Mouse (Mus musculus) intestine, embryonic 14.5 days (tissue): ENCODE results near the gene Zfand3. TPM values are rescaled to one million over a fixed set of nuclear protein-coding genes. Genes with fewer than 3 reads are reported as not detected.

Source experiments
- ATAC-seq: fragments of 200-750 bp; cut with Nextera tagmentation; replicated peaks from 2 replicates; pipeline ENCODE4 v1.8.0; 2017; ENCODE audit warnings: low read depth, moderate number of reproducible peaks, moderate TSS enrichment, moderate library complexity; ENCODE audit not compliant: low FRiP score, low TSS enrichment
- DNase-seq: peaks from one replicate; pipeline ENCODE4 v3.0.0-alpha.2; 2018; ENCODE audit warnings: low spot score
- H3K27ac ChIP-seq: fragments of 300-500 bp; sonication (generic); 2 replicates; pipeline ENCODE4 v1.5.1; 2014; ENCODE audit warnings: low read depth, mild to moderate bottlenecking, control low read depth
- H3K27me3 ChIP-seq: fragments of 300-500 bp; sonication (generic); replicated peaks from 2 replicates; pipeline ENCODE4 v1.6.1; 2014; ENCODE audit warnings: low read length, control low read depth; ENCODE audit not compliant: control insufficient read depth, insufficient read depth
- H3K36me3 ChIP-seq: fragments of 300-500 bp; sonication (generic); 2 replicates; pipeline ENCODE4 v1.6.1; 2014; ENCODE audit warnings: low read length, control low read depth; ENCODE audit not compliant: control insufficient read depth, insufficient read depth
- H3K4me1 ChIP-seq: fragments of 300-500 bp; sonication (generic); replicated peaks from 2 replicates; pipeline ENCODE4 v1.6.1; 2014; ENCODE audit warnings: low read length, control low read depth, mixed read lengths; ENCODE audit not compliant: control insufficient read depth, insufficient read depth
- H3K4me2 ChIP-seq: fragments of 300-500 bp; sonication (generic); 2 replicates; pipeline ENCODE4 v1.6.1; 2014; ENCODE audit warnings: low read length
- H3K4me3 ChIP-seq: fragments of 300-500 bp; sonication (generic); 2 replicates; pipeline ENCODE4 v1.5.1; 2014; ENCODE audit warnings: low read depth, low read length, control low read depth, mixed read lengths
- H3K9ac ChIP-seq: fragments of 300-500 bp; sonication (generic); 2 replicates; pipeline ENCODE4 v1.6.1; 2014; ENCODE audit warnings: mild to moderate bottlenecking, low read length
- H3K9me3 ChIP-seq: fragments of 300-500 bp; sonication (generic); 2 replicates; pipeline ENCODE4 v1.6.1; 2016; ENCODE audit warnings: low read length, control low read depth; ENCODE audit not compliant: control insufficient read depth
- WGBS: fragments of 180-500 bp; shearing (Covaris S2); extraction: QIAGEN DNeasy Blood & Tissue Kit; methylation state at CpG from one replicate; pipeline ENCODE4 v1.1.7; 2014; 5-methylcytosine and 5-hydroxymethylcytosine counted together
- polyA plus RNA-seq: library from polyadenylated mRNA; unstranded; fragments of >200 nt; fragmentation: Nextera tagmentation; extraction: Ambion mirVana; gene quantifications from 2 replicates; pipeline ENCODE4 v1.2.1, GENCODE M21; 2014

Gene Zfand3
- polyA plus RNA-seq, 1 experiment from 2014 or later: 40.9 TPM

GRCm38 (mm10) chr17:29979020-29979419 lies 25.5 kb upstream of the Zfand3 start:
- Histone ChIP-seq H3K36me3 (no peaks in the 10 kb centered on the region), H3K27me3 (no peaks in the 10 kb centered on the region), H3K4me1 (0 out of 2 replicates have a peak, but pooled peaks cover 4% of the 10 kb centered on the region), H3K4me2 (no peak overlapping the region), H3K27ac (no peak overlapping the region), H3K9me3 (peaks cover 3% of the 10 kb centered on the region; the same call in 1 of the 2 replicates), H3K4me3 (no peak overlapping the region), H3K9ac (no peak overlapping the region)
- 56% methylated on average over 4 of the region's 4 CpGs for WGBS
- DNase-seq (no peak), ATAC-seq (no peak)

DNA sequence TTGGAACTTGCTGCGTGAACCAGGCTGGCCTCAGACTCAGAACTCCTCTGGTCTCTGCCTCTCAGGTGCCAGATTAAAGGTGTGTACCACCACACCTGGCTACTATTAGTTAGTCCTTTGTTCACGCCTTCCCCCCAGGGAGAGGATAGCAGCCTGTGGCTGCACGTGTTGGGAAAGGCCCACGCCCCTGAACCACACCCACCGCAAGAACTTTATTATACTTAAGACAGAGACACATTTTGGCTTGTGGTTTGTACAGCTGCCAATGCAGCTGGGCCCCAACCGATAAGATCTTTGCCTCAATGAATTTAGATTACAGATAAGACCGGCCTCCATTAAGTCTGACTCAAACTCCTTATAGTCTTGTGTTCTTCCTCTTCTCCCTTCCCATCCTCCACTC lies 24.7 kb upstream of the Zfand3 start:
- no peaks in the 10 kb centered on the region for H3K36me3 ChIP-seq
- H3K27me3 ChIP-seq: no peaks in the 10 kb centered on the region
- peaks cover 3% of the 10 kb centered on the region; the same call in 1 of the 2 replicates for H3K9me3 ChIP-seq
- no peak overlapping the region for H3K9ac ChIP-seq
- no peak overlapping the region for H3K27ac ChIP-seq
- no peak overlapping the region for H3K4me2 ChIP-seq
- DNase-seq: no peak
- H3K4me3 ChIP-seq: no peak overlapping the region
- 0 out of 2 replicates have a peak, but pooled peaks cover 4% of the 10 kb centered on the region for H3K4me1 ChIP-seq
- no peak for ATAC-seq
- 66% methylated on average over 7 of the region's 7 CpGs for WGBS

DNA sequence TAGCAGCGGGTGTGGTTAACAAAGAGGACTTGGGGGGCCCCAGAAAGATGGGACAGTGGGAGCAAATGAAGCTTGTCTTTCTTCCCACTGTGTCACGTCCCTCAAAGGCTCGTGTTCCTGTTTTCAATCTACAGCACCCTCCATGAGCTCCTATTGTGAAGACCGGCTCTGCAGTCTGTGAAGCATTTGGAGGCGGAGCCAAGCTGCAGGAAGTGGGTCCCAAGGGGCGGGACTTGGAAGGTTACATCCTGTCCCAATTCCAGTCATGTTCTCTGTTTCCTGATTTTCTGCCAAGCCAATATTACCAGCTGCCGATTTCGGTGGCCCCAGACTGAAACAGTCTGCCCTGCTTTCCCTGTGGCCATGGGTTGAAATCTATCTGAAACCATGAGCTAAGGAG lies 23.0 kb upstream of the Zfand3 start:
- H3K4me1 ChIP-seq: peaks cover 8% of the 10 kb centered on the region; the same call in 1 of the 2 replicates
- H3K27ac ChIP-seq: no peak overlapping the region
- no peak overlapping the region for H3K4me2 ChIP-seq
- H3K9me3 ChIP-seq: peaks cover 3% of the 10 kb centered on the region; the same call in 1 of the 2 replicates
- H3K36me3 ChIP-seq: no peaks in the 10 kb centered on the region
- DNase-seq: no peak
- no peak overlapping the region for H3K9ac ChIP-seq
- WGBS: 72% methylated on average over 8 of the region's 8 CpGs
- no peaks in the 10 kb centered on the region for H3K27me3 ChIP-seq
- no peak overlapping the region for H3K4me3 ChIP-seq
- no peak for ATAC-seq

DNA sequence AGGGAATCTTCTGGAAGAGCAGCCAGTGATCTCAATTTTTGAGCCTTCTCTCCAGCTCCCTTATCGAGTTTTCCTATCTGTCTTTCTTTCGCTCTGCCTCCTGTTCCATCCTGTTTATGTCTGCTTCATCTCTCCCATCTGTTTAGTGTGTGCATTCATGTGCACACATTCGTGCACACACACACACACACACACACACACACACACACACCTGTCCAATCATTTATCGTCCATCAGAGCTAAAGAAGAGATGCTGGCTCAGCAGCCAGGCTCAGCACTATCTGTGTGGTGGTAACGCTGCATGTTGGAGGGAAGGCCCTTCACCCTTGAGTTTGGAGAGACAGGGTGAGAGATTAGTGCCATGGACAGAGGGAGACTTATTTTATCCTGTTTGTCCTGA lies 21.3 kb upstream of the Zfand3 start:
- Histone ChIP-seq H3K9me3 (peaks cover 3% of the 10 kb centered on the region; the same call in 1 of the 2 replicates), H3K4me1 (peaks cover 8% of the 10 kb centered on the region; the same call in 1 of the 2 replicates), H3K36me3 (no peaks in the 10 kb centered on the region), H3K4me3 (no peak overlapping the region), H3K27me3 (no peaks in the 10 kb centered on the region), H3K4me2 (no peak overlapping the region), H3K27ac (no peak overlapping the region), H3K9ac (no peak overlapping the region)
- WGBS: 64% methylated on average over 5 of the region's 5 CpGs
- no peak for DNase-seq
- ATAC-seq: no peak

- WGBS: 80% methylated on average over 7 of the region's 7 CpGs
- Histone ChIP-seq H3K9me3 (peaks cover 3% of the 10 kb centered on the region; the same call in 1 of the 2 replicates), H3K27ac (no peak overlapping the region), H3K9ac (no peak overlapping the region), H3K36me3 (no peaks in the 10 kb centered on the region), H3K4me2 (no peak overlapping the region), H3K27me3 (no peaks in the 10 kb centered on the region), H3K4me1 (peaks cover 4% of the 10 kb centered on the region; the same call in 1 of the 2 replicates), H3K4me3 (no peak overlapping the region)
- ATAC-seq (no peak), DNase-seq (no peak)
Observed at GRCm38 (mm10) chr17:29984931-29985330, 19.6 kb upstream of the Zfand3 start.

- DNase-seq: no peak
- Histone ChIP-seq H3K4me1 (peaks cover 4% of the 10 kb centered on the region; the same call in 1 of the 2 replicates), H3K27me3 (no peaks in the 10 kb centered on the region), H3K4me3 (no peak overlapping the region), H3K9me3 (peaks cover 3% of the 10 kb centered on the region; the same call in 1 of the 2 replicates), H3K36me3 (no peaks in the 10 kb centered on the region), H3K9ac (no peak overlapping the region), H3K4me2 (no peak overlapping the region), H3K27ac (no peak overlapping the region)
- ATAC-seq: no peak
- WGBS: 9% methylated on average over 3 of the region's 3 CpGs
Observed at GRCm38 (mm10) chr17:29985534-29985933, 19.0 kb upstream of the Zfand3 start.

DNA sequence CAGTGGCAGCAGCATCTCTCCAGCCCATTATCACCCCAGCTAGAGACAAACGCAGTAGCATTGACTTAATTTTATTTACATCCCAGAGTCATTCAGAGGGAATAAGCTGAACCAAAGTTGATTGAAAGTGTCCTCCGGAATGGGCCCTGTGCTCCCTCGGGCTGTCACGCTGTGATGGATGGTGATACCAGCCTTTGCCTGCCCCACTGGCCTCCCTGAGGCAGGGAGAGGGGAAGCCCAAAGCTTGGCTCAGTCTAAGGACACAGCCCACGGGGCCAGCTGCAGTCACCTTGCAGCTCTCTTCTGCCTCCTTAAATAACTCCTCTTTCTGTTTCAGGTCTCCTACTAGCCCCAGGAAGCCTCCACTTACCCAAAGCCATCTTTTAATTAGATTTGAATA lies 16.4 kb upstream of the Zfand3 start:
- Histone ChIP-seq H3K4me3 (no peak overlapping the region), H3K27me3 (no peaks in the 10 kb centered on the region), H3K27ac (no peak overlapping the region), H3K9me3 (no peaks in the 10 kb centered on the region), H3K9ac (no peak overlapping the region), H3K36me3 (no peaks in the 10 kb centered on the region), H3K4me1 (peaks cover 4% of the 10 kb centered on the region; the same call in 1 of the 2 replicates), H3K4me2 (no peak overlapping the region)
- no peak for DNase-seq
- 16% methylated on average over 5 of the region's 5 CpGs for WGBS
- no peak for ATAC-seq

DNA sequence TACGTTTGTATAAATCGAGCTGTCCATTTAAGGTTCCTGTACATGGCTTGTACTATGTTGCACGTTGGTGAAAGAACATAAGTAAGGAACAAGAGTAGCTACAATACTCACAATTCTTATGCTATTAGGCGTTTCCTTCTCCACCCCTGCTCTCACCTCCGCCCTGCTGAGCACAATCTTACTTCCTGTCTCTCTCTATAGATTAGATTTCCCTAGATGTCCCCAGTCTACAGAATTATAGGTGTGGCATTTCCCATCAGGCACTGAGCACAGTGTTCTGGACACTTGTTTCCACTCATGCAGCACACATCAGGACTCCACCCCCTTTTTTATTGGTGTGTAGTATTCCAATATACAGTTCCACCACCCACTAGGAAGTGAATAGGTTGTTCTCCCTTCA lies 14.9 kb upstream of the Zfand3 start:
- Histone ChIP-seq H3K4me1 (peaks cover 4% of the 10 kb centered on the region; the same call in 1 of the 2 replicates), H3K9ac (no peak overlapping the region), H3K9me3 (no peaks in the 10 kb centered on the region), H3K36me3 (no peaks in the 10 kb centered on the region), H3K4me2 (no peak overlapping the region), H3K27ac (no peak overlapping the region), H3K27me3 (no peaks in the 10 kb centered on the region), H3K4me3 (no peak overlapping the region)
- DNase-seq (no peak), ATAC-seq (no peak)
- 89% methylated on average over 5 of the region's 5 CpGs for WGBS

GRCm38 (mm10) chr17:29990136-29990535 lies 14.4 kb upstream of the Zfand3 start:
- H3K4me2 ChIP-seq: no peak overlapping the region
- 90% methylated on average over 3 of the region's 3 CpGs for WGBS
- H3K36me3 ChIP-seq: no peaks in the 10 kb centered on the region
- no peak overlapping the region for H3K27ac ChIP-seq
- no peaks in the 10 kb centered on the region for H3K9me3 ChIP-seq
- H3K4me3 ChIP-seq: no peak overlapping the region
- no peak for DNase-seq
- no peak for ATAC-seq
- peaks cover 4% of the 10 kb centered on the region; the same call in 1 of the 2 replicates for H3K4me1 ChIP-seq
- H3K27me3 ChIP-seq: no peaks in the 10 kb centered on the region
- H3K9ac ChIP-seq: no peak overlapping the region
